Mouse (Mus musculus) kidney, adult 18-20 months (tissue): ENCODE measurements around the gene Acsl1.

Experiments used
- DNase-seq: peaks from one replicate; pipeline ENCODE4 v3.0.0; 2021

Acsl1 gene

GRCm38 (mm10) chr8:46508488-46509395 is 37.9 kb downstream of the Acsl1 start:
- DNase-seq = peak; percentile 45

- DNase-seq = no peak
Observed at GRCm38 (mm10) chr8:46509474-46509873, 38.6 kb downstream of the Acsl1 start.

GRCm38 (mm10) chr8:46511336-46511735 is 40.5 kb downstream of the Acsl1 start:
- no peak for DNase-seq

GRCm38 (mm10) chr8:46512538-46512937 is 41.7 kb downstream of the Acsl1 start:
- DNase-seq = no peak

GRCm38 (mm10) chr8:46514027-46514426 is 43.2 kb downstream of the Acsl1 start:
- no peak for DNase-seq

- DNase-seq = no peak
Observed at GRCm38 (mm10) chr8:46520667-46521066, 49.8 kb downstream of the Acsl1 start.

GRCm38 (mm10) chr8:46526098-46526497 is 55.3 kb downstream of the Acsl1 start:
- DNase-seq = peak; percentile 52

GRCm38 (mm10) chr8:46526821-46527220 is 56.0 kb downstream of the Acsl1 start:
- DNase-seq = no peak

- DNase-seq = no peak
Observed at GRCm38 (mm10) chr8:46529508-46529907, 58.7 kb downstream of the Acsl1 start.

GRCm38 (mm10) chr8:46530541-46530940 is 59.7 kb downstream of the Acsl1 start:
- no peak for DNase-seq

GRCm38 (mm10) chr8:46533926-46534325 is 63.1 kb downstream of the Acsl1 start:
- no peak for DNase-seq

GRCm38 (mm10) chr8:46539701-46540100 is 68.9 kb downstream of the Acsl1 start:
- DNase-seq = no peak

GRCm38 (mm10) chr8:46543191-46543590 is 72.4 kb downstream of the Acsl1 start:
- DNase-seq = no peak

- DNase-seq = no peak
Observed at GRCm38 (mm10) chr8:46543662-46544061, 72.8 kb downstream of the Acsl1 start.

GRCm38 (mm10) chr8:46545854-46546253 is 75.0 kb downstream of the Acsl1 start:
- DNase-seq = no peak

GRCm38 (mm10) chr8:46546431-46547176 is 75.8 kb downstream of the Acsl1 start:
- peak; percentile 87 for DNase-seq

GRCm38 (mm10) chr8:46547245-46547644 is 76.4 kb downstream of the Acsl1 start:
- no peak for DNase-seq

- no peak for DNase-seq
Observed at GRCm38 (mm10) chr8:46550058-46550457, 79.2 kb downstream of the Acsl1 start.

- DNase-seq = no peak
Observed at GRCm38 (mm10) chr8:46551029-46551428, 80.2 kb downstream of the Acsl1 start.

- peak; percentile 100 for DNase-seq
Observed at GRCm38 (mm10) chr8:46551615-46552440, 81.0 kb downstream of the Acsl1 start, which contains the start of gene Cenpu. Gene Cenpu, plus strand, starts transcription at chr8:46552028.

- no peak for DNase-seq
Observed at GRCm38 (mm10) chr8:46552441-46552765, 81.6 kb downstream of the Acsl1 start.

- DNase-seq = no peak
Observed at GRCm38 (mm10) chr8:46559428-46559827, 88.6 kb downstream of the Acsl1 start.

- no peak for DNase-seq
Observed at GRCm38 (mm10) chr8:46562333-46562732, 91.5 kb downstream of the Acsl1 start.
